25 mouse cellular contexts compared by ENCODE assay signal in genomic region chr11:114626071-114626690, GRCm38 (mm10). TPM values are rescaled to one million over a fixed set of nuclear protein-coding genes. Genes with fewer than 3 reads are reported as not detected.
A peak's percentile ranks its signal among the peaks of the same experiment; 100 is the strongest.
DNase-seq lines count a peak whose midpoint lies in the region; ATAC-seq and TF ChIP-seq lines count a peak whose summit lies in the region.
"Had no signal": no experiment of that assay in that cellular context is flagged by ENCODE, and none has a peak within 500 bp of the region (broad histone marks: within the 10 kb centered on the region; RNA-seq: fewer than 3 reads in every experiment).

No protein-coding gene starts in this region.

- peak; percentile 64 to 87 for DNase-seq in adrenal gland, adult (ENCODE audit: inconsistent age in 2 of 2, low spot score in 1 of 2)
- DNase-seq in adrenal gland, adult 18-20 months (ENCODE audit: low spot score in 2 of 2) = no peak
- DNase-seq in kidney, adult 2 months = peak; percentile 4
- DNase-seq in lung, embryonic 14.5 days = peak; percentile 55
- DNase-seq in lung, postnatal 14 days = no peak
- DNase-seq in yolk sac, embryonic 10.5 days (ENCODE audit: low spot score) = peak; percentile 29
- no peak for DNase-seq in layer of hippocampus, postnatal 25 days (ENCODE audit: extremely low spot score in 1 of 2, low spot score in 1 of 2)
- DNase-seq: cerebellum, adult 11 months; embryo, embryonic 11 days; gastrocnemius, postnatal 14 days; heart, adult 11 months; right cerebral cortex, postnatal 14 days; thymus, adult 2 months; thymus, postnatal 4 days had no signal

- H3K9ac ChIP-seq in kidney, embryonic 14.5 days (ENCODE audit: low read depth, low read length) = no peak overlapping the region
- no peak overlapping the region for H3K9ac ChIP-seq in lung, embryonic 14.5 days
- H3K9ac ChIP-seq: embryonic facial prominence, embryonic 13.5 days; forebrain, embryonic 13.5 days; midbrain, embryonic 12.5 days had no signal

- no peaks in the 10 kb centered on the region for H3K36me3 ChIP-seq in kidney, adult 2 months (ENCODE audit: control insufficient read depth, insufficient read depth, low read length)
- no peaks in the 10 kb centered on the region for H3K36me3 ChIP-seq in kidney, embryonic 14.5 days (ENCODE audit: control insufficient read depth, insufficient read depth, low read length)
- no peaks in the 10 kb centered on the region for H3K36me3 ChIP-seq in lung, embryonic 14.5 days (ENCODE audit: insufficient read depth)
- H3K36me3 ChIP-seq: embryonic facial prominence, embryonic 13.5 days; midbrain, embryonic 12.5 days had no signal

- TF ChIP-seq POLR2A in kidney, adult 2 months (IDR thresholded peaks at IDR 0.05; ENCODE audit: low read depth, low read length) = no peak

- no peak overlapping the region for H3K4me2 ChIP-seq in kidney, embryonic 14.5 days (replicated peaks; ENCODE audit: low read depth, low read length)
- no peak overlapping the region for H3K4me2 ChIP-seq in lung, embryonic 14.5 days
- H3K4me2 ChIP-seq: embryonic facial prominence, embryonic 13.5 days; forebrain, embryonic 13.5 days; heart, embryonic 11.5 days; midbrain, embryonic 12.5 days had no signal

- H3K4me3 ChIP-seq in kidney, adult 2 months (ENCODE audit: insufficient read depth, low read depth, low read length) = no peak overlapping the region
- no peak overlapping the region for H3K4me3 ChIP-seq in kidney, embryonic 14.5 days (ENCODE audit: low read length)
- H3K4me3 ChIP-seq in lung, embryonic 14.5 days (ENCODE audit: low read depth, low read length) = no peak overlapping the region
- H3K4me3 ChIP-seq: embryonic facial prominence, embryonic 13.5 days; erythroblast, embryonic 14.5 days; forebrain, embryonic 13.5 days; midbrain, embryonic 12.5 days had no signal

- H3K9me3 ChIP-seq in kidney, embryonic 14.5 days (ENCODE audit: control insufficient read depth, low read length) = no peaks in the 10 kb centered on the region
- no peaks in the 10 kb centered on the region for H3K9me3 ChIP-seq in lung, embryonic 14.5 days (ENCODE audit: low read depth, low read length)

- no peaks in the 10 kb centered on the region for H3K4me1 ChIP-seq in kidney, adult 2 months (ENCODE audit: control insufficient read depth, insufficient read depth, low read length)
- H3K4me1 ChIP-seq in kidney, embryonic 14.5 days (ENCODE audit: control insufficient read depth, insufficient read depth, low read length) = no peaks in the 10 kb centered on the region
- no peaks in the 10 kb centered on the region for H3K4me1 ChIP-seq in lung, embryonic 14.5 days (ENCODE audit: insufficient read depth)
- H3K4me1 ChIP-seq: embryonic facial prominence, embryonic 13.5 days; midbrain, embryonic 12.5 days had no signal

- H3K27ac ChIP-seq in kidney, adult 2 months (ENCODE audit: insufficient read depth, low read depth, low read length) = no peak overlapping the region
- no peak overlapping the region for H3K27ac ChIP-seq in kidney, embryonic 14.5 days (ENCODE audit: low read depth, low read length)
- H3K27ac ChIP-seq in lung, embryonic 14.5 days (ENCODE audit: low read depth) = no peak overlapping the region
- H3K27ac ChIP-seq: embryonic facial prominence, embryonic 13.5 days; forebrain, embryonic 13.5 days; midbrain, embryonic 12.5 days; stomach, postnatal 0 days had no signal

- ATAC-seq in kidney, embryonic 14.5 days (ENCODE audit: low FRiP score, low TSS enrichment) = no peak
- no peak for ATAC-seq in lung, embryonic 14.5 days (ENCODE audit: insufficient read depth)
- ATAC-seq: activated CD4-positive, CD25-positive, alpha-beta regulatory T cell, adult 4 months; forebrain, embryonic 13.5 days; hindbrain, embryonic 16.5 days; intestine, embryonic 16.5 days; lung, postnatal 0 days had no signal

- TF ChIP-seq CTCF in kidney, adult 2 months (conservative IDR thresholded peaks at IDR 0.05; ENCODE audit: insufficient read depth, insufficient read length, low read depth, low read length) = no peak
- no peak for TF ChIP-seq CTCF in lung, embryonic 14.5 days (IDR thresholded peaks at IDR 0.05; ENCODE audit: low read depth)

- no peaks in the 10 kb centered on the region for H3K27me3 ChIP-seq in kidney, adult 2 months (replicated peaks; ENCODE audit: control insufficient read depth, insufficient read depth, low read length)
- no peaks in the 10 kb centered on the region for H3K27me3 ChIP-seq in kidney, embryonic 14.5 days (ENCODE audit: control insufficient read depth, insufficient read depth, low read length)
- H3K27me3 ChIP-seq in lung, embryonic 14.5 days (ENCODE audit: insufficient read depth, low read length) = no peaks in the 10 kb centered on the region
- H3K27me3 ChIP-seq: embryonic facial prominence, embryonic 13.5 days; forebrain, embryonic 13.5 days; midbrain, embryonic 12.5 days had no signal

- WGBS in kidney, adult 2 months = 54% methylated on average over 13 of the region's 13 CpGs
- 67% methylated on average over 13 of the region's 13 CpGs for WGBS in kidney, embryonic 14.5 days
- WGBS in lung, embryonic 14.5 days = 58% methylated on average over 13 of the region's 13 CpGs

RNA-seq across cellular contexts. Expression of gene Rpl38, which starts 42.1 kb away (rescaled TPM):
- 1,000 to 10,000 TPM; 1,092 to 1,268 TPM for total RNA-seq in adrenal gland, adult 18-20 months (2021)
- polyA plus RNA-seq in kidney, adult 2 months (2012; rRNA removed) = 432 and 738 TPM in 2 replicates
- polyA plus RNA-seq in kidney, embryonic 14.5 days (2014; fragmentation: Nextera tagmentation; extraction: Ambion mirVana) = 1,061 and 1,397 TPM in 2 replicates
- polyA plus RNA-seq in lung, embryonic 14.5 days (2014; fragmentation: Nextera tagmentation; extraction: Ambion mirVana) = 978 and 1,085 TPM in 2 replicates
- total RNA-seq in layer of hippocampus, postnatal 25 days (2021) = 100 to 1,000 TPM; 761 to 890 TPM

RNA-seq across cellular contexts. Expression of gene Ttyh2, which starts 49.0 kb away (rescaled TPM):
- 10 to 100 TPM; 46.0 to 94.2 TPM for total RNA-seq in adrenal gland, adult 18-20 months (2021)
- polyA plus RNA-seq in kidney, adult 2 months (2012; rRNA removed) = 34.4 and 40.6 TPM in 2 replicates
- polyA plus RNA-seq in kidney, embryonic 14.5 days (2014; fragmentation: Nextera tagmentation; extraction: Ambion mirVana) = 9.1 and 10.4 TPM in 2 replicates
- polyA plus RNA-seq in lung, embryonic 14.5 days (2014; fragmentation: Nextera tagmentation; extraction: Ambion mirVana) = 12.1 and 13.1 TPM in 2 replicates
- 10 to 100 TPM; 28.8 to 34.0 TPM for total RNA-seq in layer of hippocampus, postnatal 25 days (2021)

Comparison
In these comparisons a context has a peak if more than half of its experiments do, and no peak if none do; other contexts are left out.
1. DNase-seq: peak in adrenal gland, adult (2 of 2), kidney, adult 2 months (single experiment), lung, embryonic 14.5 days (single experiment) and yolk sac, embryonic 10.5 days (single experiment); none in adrenal gland, adult 18-20 months (0 of 2), lung, postnatal 14 days (single experiment) and layer of hippocampus, postnatal 25 days (0 of 2).